Mouse (Mus musculus): ENCODE results near the gene Hilpda.

The Hilpda gene

DNA sequence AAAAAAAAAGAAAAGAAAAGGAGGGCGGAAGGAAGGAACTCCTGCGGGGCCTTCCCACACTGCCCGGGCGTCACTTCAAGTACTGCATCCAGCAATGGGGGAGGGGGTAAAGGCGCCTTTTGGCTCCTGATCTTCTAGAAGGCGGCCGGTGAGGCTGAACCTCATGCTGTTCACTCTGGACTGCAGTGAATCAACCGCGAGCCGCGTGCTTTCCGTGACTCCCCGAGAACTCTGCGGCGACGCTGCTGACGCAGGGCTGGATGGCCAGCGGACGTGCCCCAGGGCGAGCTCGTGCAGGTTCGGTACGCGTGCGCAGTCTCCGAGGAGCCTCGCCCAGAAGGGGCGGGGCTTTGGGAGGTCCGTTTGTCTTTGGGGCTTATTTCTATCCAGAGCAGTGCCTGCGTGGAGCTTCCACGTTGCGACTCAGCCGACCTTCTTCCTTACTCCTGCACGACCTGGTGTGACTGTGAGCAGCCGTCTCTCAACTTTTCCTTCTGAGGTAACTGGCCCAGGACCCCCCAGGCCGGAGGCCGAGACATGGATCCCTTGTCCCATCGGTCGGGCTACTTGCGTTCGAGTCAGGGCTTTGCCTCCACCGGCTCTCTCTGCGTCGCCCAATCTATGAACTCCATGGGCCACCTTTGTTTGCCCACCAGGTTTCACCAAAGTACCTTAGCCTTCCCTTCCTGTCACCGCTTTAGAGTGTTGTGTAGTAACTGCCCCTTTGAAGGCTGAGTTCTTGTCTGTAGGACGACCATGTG lies at the start of gene Hilpda:
Gene Hilpda (plus strand): TSS at position 177 of the 761 bp plus-strand sequence.
- peak; percentile 97 for DNase-seq (ENCODE audit: low read depth)

DNA sequence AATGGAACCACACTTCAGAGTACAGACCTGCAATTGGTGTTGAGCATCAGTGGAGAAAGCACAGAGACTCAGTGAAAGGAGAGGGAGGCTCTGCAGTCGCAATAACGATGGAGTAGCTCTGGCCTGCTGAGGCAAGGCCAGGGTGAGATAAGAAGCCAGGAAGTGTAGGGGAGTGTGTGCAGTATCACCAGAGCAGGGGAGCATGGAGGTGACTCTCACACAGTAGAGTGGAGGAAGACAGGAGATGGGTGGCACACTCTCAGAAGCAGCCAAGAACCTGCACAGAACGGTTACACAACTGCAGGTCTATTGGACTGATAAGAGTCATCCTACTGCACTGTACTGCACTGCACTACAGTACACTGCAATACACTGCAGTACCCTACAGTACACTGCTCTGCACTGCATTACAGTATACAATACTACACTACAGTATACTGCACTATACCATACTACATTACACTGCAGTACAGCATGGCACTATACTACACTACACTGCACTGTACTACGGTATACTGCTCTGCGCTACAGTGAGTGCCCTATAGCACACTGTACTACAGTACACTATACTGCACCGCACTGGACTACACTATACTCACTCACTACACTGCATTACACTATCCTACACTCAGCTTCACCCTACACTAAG lies 42.9 kb upstream of the Hilpda start:
- no peak for DNase-seq (ENCODE audit: low read depth)

DNA sequence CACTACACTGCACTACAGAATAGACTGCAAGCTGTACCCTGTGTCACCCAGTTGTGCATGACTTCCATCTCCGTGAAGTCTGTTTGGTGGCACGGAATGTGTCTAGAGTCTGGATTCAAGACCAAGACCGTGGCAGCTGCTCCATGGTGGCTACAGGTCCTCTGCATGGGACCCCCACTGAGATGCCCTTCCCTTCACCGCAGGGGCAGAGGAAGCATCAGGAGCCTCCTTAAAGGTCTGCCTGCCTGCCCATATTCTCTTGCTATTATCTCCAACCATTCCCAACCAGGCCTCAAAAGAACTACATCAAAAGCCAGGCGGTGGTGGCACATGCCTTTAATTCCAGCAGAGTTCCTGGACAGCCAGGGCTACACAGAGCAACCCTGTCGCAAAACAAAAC lies 41.9 kb upstream of the Hilpda start:
- DNase-seq (ENCODE audit: low read depth): no peak

DNA sequence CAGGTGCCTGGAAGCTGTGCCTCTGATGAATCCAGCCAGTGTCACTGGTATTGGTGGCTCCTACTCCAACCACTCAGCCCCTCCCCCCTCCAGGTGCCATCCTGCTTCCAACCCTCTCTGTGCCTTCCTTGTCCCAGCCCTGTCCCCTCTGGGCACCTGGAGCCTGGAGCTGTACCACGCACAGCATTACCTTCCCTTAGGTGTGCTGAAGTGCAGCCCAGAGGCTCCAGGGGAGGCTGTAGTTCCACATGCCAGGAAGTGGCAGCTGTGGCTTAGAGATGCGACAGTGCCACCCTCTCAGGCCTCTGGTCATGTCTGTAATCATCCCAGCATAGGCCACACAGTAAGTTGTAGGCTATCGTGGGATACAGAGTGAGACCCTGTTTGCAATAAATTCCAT lies 40.5 kb upstream of the Hilpda start:
- no peak for DNase-seq (ENCODE audit: low read depth)

DNA sequence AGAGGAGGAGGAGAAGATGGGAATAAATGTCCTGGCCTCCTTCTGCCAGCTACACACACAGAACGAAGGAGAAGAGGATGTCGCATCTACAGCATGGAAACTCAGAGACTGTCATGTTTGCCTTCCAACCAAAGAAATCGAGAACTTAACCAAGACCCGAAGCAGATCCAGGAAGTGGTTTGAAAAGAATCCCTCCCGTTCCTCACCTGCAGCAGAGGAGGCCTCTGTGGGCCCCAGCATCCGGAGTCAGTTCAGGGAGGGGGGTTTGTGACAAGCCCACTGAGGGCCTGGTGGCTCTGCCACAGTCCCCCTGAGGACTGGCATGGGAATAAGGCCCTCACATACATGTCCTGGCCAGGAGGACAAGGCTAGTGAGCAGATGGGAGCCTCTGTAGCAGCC lies 40.0 kb upstream of the Hilpda start:
- DNase-seq (ENCODE audit: low read depth): peak; percentile 82

DNA sequence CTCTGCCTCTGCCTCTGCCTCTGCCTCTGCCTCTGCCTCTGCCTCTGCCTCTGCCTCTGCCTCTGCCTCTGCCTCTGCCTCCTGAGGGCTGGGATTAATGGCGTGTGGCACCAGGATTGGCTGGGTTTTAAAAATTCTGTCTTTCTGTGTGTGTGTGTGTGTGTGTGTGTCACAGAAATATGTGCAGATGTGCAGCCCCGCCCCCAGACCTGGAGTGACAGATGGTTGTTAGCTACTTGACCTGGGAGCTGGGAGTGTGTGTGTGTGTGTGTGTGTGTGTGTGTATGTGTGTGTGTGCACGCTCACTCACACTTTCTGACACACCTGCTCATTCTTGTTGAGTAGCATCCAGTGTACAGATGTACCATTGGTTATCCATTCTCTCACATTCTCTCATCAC lies 38.6 kb upstream of the Hilpda start:
- no peak for DNase-seq (ENCODE audit: low read depth)

DNA sequence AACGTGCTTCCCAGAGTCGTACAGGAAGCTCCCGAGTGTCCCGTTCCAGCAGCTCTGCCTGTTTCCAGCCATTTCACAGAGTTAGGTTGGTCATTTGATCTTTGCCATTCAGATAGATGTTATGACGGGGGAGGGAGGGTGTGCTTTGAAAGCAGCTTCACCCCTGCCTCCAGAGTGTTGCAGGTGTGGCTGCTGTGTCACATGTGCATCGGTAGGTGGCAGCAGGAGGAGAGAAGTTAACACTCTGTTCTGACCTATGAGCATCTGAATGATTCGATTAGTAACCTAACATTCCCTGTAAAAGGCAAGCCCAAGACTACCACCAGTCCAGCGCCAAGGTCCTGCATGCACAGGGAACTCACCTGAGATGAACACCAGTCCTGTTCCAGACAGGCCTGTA lies 38.0 kb upstream of the Hilpda start:
- peak; percentile 86 for DNase-seq (ENCODE audit: low read depth)

DNA sequence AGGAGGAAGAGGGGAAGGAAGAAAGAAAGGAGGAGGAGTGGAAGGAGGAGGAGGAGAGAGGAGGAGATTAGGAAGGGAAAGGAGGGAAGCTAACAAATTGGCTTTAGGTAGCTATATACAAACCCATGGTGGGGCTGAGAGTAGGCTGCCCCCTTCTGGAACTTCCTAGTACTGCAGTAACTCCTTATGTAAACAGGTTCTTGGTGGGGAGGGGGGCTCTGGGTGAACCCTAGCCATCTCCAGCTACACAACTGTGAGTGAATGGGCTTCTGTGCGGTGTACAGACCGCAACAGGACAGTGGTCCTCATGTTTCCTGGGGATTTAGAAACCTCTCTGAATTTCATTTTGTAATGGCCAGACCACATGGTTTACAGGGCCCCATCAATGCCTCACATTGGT lies 31.5 kb upstream of the Hilpda start:
- DNase-seq (ENCODE audit: low read depth): peak; percentile 92

DNA sequence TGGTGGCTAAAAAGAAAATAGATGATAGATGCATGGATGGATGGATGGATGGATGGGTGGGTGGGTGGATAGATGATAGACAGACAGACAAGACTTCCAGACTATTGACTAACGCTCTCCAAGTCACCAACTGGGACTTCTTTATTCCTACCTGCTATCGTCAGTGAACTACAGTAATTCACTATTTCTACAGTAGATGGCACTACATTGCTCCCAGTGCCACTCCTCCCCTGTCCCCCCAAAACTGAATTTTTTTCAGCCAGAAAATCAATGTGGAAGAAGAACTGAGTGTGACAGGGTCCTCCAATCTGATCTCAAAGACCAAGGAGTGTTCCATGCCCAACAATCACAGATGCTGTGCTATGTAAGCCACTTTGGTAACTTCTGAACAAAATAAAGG lies 30.6 kb upstream of the Hilpda start:
- peak; percentile 67 for DNase-seq (ENCODE audit: low read depth)

DNA sequence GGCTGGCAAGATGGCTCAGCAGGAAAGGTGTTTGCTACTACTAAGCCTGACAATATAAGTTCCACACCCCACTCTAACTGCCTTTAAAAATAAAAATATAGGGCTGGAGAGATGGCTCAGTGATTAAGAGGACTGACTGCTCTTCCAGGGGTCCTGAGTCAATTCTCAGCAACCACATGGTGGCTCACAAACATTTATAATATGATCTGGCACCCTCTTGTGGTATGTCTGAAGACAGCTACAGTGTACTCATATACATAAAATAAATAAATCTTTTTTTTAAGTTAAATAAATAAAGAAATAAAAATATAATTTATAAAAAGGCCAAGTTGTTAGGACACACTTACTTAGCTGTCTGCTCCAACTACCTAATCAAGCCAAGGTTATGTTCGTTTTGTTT lies 30.0 kb upstream of the Hilpda start:
- DNase-seq (ENCODE audit: low read depth): peak; percentile 48

DNA sequence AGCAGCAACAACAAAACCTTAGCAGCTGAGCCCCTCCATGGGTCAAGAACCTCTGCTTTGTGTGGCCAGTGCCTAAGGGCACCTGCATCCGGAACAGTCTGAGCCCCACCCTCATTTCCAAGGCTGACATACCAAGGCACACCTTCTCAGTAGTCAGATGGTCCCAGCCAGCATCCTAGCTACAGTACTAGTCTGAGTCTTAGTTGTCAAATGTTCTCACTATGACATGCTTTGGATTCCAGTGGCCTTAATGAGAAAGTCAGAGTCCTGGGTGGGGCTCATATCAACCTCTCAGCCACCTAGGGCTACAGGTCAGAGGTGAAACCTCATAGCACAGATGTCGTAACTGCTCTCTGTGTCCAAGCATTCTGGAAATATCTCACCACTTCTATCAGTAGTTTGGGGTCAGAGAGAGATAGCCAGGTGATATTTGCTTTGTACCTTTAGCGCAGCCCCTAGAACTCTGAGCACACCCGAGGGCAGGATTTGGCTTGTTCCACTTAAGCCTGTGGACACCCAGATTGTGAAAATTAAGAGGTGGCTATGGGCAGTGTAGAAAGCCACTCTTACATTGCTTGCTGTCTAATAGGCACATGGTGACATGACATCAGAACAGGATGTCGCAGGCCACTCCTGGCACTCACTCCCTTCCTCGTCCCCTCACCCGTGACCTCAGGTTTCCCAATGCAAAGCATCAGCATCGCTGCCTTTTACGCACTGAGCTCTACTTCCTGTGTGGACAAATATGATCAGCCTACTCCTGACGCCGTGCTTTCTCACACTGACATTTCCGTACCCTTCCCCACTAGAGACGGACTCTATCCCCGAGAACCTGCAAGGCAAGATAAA lies 26.8 kb upstream of the Hilpda start:
- DNase-seq (ENCODE audit: low read depth): no peak

DNA sequence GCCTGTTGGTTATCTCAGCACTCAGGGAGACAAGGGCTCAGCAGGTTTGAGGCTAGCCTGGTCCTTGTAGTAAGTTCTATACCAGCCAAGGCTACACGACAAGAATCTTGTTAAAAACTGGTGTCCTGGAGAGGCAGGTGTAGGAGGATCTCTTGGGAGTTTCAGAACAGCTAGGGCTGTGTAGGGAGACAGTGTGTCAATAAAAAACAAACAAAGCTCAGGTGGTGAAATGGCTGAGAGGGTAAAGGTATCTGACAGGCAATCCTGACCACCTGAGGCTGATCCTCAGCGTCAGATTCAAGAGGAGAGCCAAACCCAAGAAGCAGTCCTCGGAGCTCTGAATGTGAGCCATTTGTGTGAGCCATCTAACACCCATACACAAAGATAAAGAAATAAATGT lies 26.1 kb upstream of the Hilpda start:
- no peak for DNase-seq (ENCODE audit: low read depth)

DNA sequence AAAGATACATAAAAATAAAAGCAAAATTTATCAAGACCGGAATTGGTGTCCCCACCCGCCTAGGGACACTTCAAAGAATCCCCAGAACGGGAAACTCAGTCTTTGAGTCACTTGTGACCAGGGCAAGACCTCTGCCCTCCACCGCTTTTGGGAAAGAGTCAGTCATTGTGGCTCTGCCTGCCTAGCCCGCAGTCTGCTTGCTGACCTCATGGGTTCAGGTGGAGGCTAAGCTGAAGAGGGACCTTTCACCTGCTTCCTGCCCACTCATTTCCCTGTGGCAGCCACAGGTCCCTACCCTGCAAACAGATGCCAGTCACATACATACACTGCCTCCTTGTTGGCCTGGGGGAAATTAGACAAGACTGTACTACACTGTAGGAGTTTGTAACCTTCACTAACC lies 25.7 kb upstream of the Hilpda start:
- no peak for DNase-seq (ENCODE audit: low read depth)

DNA sequence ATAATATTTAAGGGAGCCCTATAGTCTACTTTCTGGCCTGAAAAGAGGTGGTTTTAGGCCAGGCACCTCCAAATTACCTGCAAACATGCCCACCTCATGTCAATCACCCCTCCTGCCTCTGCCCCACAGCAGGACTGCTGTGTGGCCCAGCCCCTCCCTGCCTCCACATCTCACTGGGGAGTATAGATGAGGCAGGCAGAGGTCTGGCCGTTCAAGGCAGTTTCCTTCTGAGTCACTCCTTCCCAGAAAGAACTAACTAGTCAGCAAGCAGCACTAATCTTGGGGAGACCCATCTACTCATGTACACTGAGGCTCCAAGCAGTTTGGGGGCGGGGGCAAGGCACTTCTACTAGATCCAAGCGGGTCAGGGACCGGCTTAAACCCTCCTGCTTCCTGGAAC lies 25.2 kb upstream of the Hilpda start:
- DNase-seq (ENCODE audit: low read depth): no peak

DNA sequence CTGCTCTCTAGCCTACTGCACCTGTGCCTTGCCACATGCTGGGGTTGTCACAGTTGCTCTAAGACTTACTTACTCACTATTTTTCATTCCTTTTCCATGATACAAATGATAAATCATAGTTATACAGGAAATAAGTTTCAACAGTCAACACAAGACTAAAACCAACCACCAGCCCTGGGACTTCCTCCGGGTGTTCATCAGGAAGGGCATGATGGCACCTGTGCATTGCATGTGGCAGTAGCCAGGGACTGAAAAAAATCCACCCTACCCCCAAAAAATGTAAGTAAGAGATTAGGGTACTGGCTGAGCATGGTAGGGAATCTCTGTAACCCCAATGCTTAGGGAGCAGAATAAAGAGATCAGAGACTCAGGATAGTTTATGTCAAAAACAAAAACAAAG lies 12.9 kb upstream of the Hilpda start:
- DNase-seq (ENCODE audit: low read depth): no peak

DNA sequence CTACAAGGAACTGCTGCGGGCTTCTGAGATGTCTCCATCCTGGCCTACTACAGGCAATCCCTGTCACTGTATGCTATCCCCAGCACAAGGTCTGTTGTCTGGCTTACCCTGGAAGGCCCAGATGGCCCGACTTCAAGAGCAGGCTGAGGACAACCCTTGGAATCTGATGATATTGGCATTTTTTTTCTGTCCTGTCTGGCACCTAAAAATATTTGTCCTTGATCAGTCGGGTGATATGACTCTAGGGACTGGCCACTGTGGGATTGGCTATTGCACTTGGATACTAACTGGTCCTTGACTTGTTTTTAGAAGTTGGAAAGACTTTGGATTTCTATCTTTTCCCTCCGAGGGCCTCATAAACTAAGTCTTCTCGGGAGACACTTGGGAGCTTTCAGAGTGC lies 10.5 kb upstream of the Hilpda start:
- DNase-seq (ENCODE audit: low read depth): no peak

DNA sequence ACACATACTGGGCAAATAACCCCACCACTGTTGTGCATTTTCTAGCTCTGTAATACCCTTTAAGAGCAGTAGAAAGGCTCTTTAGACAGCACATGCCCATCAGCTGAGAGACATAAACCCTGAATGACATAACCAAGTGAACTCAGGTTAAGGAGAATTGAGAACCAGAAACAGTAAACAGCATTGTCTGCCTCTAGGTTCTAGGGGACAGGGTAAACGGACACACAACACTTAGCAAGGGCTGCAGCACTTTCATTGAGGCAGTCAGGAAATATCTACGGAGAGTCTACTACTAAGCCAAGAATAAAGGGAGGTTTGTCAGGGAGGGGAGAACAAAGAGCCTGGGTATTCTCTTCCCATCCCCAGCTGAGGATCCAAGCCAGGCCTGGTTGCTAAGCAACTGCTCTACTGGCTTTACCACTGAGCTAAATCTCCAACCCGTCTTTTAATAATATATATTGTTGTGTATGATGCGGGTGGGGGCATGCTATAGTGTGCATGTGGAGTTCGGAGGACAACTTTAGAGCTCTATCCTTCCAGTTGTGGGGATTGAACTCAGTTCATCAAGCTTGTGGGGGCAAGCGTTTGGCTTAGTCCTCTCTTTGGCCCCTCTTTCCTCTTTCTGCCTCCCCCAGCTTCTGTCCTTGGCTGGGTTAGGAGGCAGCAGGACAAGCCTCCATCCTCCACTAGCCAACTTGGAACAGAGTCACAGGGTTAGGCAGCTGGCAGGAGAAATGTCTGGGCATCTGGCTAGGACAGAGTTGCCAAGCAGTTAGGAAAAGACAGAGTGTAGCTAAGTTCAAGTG lies 8.4 kb upstream of the Hilpda start:
- no peak for DNase-seq (ENCODE audit: low read depth)

DNA sequence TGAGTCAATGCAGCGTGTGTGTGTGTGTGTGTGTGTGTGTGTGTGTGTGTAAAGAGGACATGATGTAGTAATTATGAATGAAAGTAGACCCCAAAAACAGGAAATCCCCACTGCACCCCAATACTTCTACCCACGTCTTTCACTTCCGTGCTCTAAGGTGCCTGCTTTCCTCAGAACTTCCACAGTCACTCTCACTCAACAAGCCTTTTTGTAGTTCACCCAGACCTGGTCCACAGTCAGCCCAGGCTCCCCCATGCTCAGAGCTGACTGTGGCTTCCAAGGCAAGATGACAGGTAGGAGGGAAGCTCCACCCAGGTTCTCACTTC lies 7.9 kb upstream of the Hilpda start:
- DNase-seq (ENCODE audit: low read depth): peak; percentile 48

DNA sequence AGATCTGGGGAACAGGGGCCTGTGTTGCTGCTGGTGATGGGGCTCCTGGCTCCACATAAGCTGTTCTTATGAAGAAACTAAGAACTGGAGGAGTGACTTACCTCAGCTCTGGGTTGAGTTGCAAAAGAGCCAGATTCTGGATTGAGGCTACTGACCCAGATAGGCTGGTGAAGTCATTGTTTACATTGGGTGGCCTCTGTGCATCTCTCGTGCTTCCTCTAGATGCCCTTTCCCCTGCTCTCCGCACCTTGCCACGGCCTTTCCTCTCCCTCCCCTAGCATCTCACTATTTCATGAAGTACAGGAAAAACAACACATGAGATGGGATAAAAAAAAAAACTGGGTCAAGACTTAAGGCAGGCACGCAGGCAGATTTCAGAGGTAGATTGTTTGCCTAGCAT lies 5.4 kb upstream of the Hilpda start:
- no peak for DNase-seq (ENCODE audit: low read depth)

DNA sequence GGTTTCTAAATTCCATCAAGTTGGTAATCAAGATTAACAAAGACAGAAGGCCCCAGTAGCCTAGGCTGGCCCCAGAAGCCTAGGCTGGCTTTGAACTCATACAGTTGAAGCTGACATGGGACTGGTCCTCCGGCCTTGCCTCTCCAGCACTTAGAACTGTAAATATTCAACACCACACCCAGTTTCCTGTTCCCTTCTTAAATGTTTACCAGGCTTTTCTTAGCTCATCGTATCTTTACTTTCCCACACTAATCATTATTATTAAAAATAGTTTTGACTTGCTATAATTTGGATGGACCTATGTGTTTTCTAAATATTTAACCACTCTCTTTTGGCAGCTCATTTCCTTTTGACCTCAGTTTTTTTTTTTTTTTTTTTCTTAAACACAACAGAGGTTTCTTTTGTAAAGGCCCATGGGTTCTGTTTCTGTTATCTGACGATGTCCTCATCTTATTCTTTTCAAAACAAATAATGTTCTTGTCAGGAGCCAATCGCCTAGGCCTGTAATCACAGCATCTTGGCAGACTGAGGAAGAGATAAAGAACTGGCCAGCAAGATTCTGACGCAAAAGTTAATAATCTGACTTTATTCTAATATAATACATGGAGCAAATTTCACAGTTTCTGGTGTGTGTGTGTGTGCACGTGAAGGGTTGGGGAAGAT lies 3.2 kb upstream of the Hilpda start:
- no peak for DNase-seq (ENCODE audit: low read depth)

DNA sequence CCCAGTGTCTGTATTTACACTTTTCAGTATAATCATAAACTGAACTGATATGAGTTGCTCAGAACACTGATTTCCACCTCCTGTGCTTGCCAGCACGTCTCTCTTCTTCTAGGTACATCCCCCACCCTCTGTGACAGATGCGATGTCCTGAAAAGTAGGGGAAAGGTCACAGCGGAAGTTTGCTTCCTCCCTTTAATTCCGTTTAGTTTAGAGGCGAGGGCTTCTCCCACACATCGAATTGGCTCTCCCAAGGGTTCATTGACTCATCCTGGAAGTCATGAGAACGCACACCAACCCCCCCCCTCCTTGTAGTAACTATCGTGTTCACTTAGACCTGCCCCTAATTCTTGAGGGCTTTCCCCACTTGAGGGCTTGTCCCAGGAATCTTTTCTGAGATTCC lies 1.3 kb upstream of the Hilpda start:
- DNase-seq (ENCODE audit: low read depth): peak; percentile 79

DNA sequence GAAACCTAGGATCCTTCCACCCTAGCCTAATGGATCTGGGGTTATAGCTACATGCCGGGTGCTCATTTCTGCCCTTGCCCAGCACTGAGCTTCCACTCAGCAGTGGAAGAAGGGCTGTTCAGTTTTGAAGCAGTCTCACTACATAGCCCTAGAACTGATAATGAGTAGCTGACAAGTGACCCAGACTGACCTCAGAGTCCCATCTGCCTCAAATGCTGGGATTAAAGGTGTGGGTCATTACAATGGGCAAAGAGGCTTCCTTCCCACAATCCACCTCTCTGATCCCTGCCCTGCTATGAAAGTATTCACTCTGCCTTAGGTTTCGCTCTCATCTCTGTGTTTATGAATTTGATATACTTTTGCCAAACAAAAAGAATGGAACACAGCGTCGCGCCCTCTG lies 4.5 kb downstream of the Hilpda start:
- DNase-seq (ENCODE audit: low read depth): no peak

All from naive thymus-derived CD4-positive, alpha-beta T cell, adult 2 months (primary cell).